24 mouse cellular contexts compared by ENCODE assay signal in genomic region chr1:137171451-137171850, GRCm38 (mm10).
"Had no signal": no experiment of that assay in that cellular context is flagged by ENCODE, and none has a peak within 500 bp of the region (broad histone marks: within the 10 kb centered on the region; RNA-seq: fewer than 3 reads in every experiment).

No protein-coding gene starts in this region.

- H3K4me2 ChIP-seq: heart, embryonic 12.5 days; hindbrain, embryonic 12.5 days; hindbrain, embryonic 14.5 days; intestine, embryonic 15.5 days; limb, embryonic 13.5 days had no signal

- H3K4me3 ChIP-seq: gastrocnemius, adult 2 months; heart, embryonic 10.5 days; heart, embryonic 12.5 days; hindbrain, embryonic 10.5 days; hindbrain, embryonic 12.5 days; intestine, embryonic 15.5 days; layer of hippocampus, adult 2 months; left cerebral cortex, adult 2 months; limb, embryonic 13.5 days had no signal

- H3K27ac ChIP-seq: gastrocnemius, adult 2 months; heart, embryonic 10.5 days; hindbrain, embryonic 10.5 days; hindbrain, embryonic 12.5 days; hindbrain, embryonic 14.5 days; intestine, embryonic 15.5 days; layer of hippocampus, adult 2 months; left cerebral cortex, adult 2 months; limb, embryonic 13.5 days had no signal

- H3K27me3 ChIP-seq: heart, embryonic 12.5 days; hindbrain, embryonic 12.5 days; intestine, embryonic 15.5 days; limb, embryonic 13.5 days had no signal

- H3K9ac ChIP-seq: heart, embryonic 12.5 days; hindbrain, embryonic 12.5 days; hindbrain, embryonic 14.5 days; intestine, embryonic 15.5 days; limb, embryonic 13.5 days had no signal

- H3K36me3 ChIP-seq: heart, embryonic 10.5 days; heart, embryonic 12.5 days; hindbrain, embryonic 10.5 days; hindbrain, embryonic 12.5 days; intestine, embryonic 15.5 days; limb, embryonic 13.5 days had no signal

- ATAC-seq: hindbrain, embryonic 16.5 days; inflammation-experienced regulatory T-cells, adult 6 months; intestine, embryonic 15.5 days; intestine, postnatal 0 days had no signal

- H3K9me3 ChIP-seq: heart, embryonic 10.5 days; heart, embryonic 12.5 days; hindbrain, embryonic 10.5 days; hindbrain, embryonic 12.5 days; intestine, embryonic 15.5 days; limb, embryonic 13.5 days had no signal

- H3K4me1 ChIP-seq: heart, embryonic 10.5 days; intestine, embryonic 15.5 days had no signal

- DNase-seq: gastrocnemius, adult 2 months; gastrocnemius, postnatal 10 days; gastrocnemius, postnatal 25 days; heart, adult 18-20 months; heart, postnatal 10 days; heart, postnatal 4 days; kidney, adult 18-20 months; kidney, adult 8-10 months; kidney, postnatal 10 days; kidney, postnatal 25 days; kidney, postnatal 4 days; left cerebral cortex, postnatal 4 days had no signal
